Mouse (Mus musculus): ENCODE measurements around the gene Olfr1347.
"Not testable (repeated sequence)": the region's sequence is repeated elsewhere in the genome, so short reads cannot be mapped to it uniquely, and the experiment has no call there.

Olfr1347 gene

DNA sequence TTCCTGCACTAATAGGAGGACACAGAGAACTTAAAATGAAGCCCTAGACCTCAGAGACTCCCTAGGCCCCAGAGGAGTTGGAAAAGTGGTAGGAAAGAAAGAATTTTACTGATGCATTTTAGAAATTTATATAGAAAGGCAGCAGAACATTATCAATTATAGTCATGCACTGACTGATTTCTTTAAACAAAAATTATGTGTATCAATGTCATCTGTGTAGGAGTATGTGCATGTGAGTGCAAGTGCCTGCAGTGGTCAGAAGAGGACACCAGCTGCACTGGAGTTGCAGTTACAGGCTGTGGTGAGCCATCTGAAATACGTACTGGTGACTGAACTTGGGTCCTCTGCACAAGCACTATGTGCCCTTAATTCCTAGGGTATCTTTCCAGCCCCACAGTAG is at the start of gene Olfr1347:
TSS of gene Olfr1347 (minus strand) at position 101 of the 400 bp plus-strand sequence.
- ATAC-seq (ENCODE audit: insufficient number of reproducible peaks, low FRiP score, low TSS enrichment) = no peak

DNA sequence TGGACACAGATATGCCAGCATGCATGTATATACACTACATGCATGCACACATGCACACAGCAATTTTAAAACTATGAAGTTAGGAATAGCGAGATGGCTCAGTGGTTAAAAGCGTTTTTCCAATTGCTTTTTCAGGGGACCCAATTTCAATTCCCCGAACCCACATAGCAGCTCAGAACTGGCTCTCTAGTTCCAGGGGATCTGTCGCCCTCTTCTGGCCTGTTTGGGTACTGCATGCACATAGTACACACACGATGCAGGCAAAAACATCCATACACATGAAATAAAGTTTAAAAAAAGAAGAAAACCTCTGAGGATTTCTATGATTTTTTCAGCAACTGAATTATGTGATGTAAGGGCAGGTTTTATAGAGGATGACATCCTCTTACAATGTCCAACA is 26.6 kb upstream of the Olfr1347 start:
- no peak for ATAC-seq (ENCODE audit: insufficient number of reproducible peaks, low FRiP score, low TSS enrichment)

- ATAC-seq (ENCODE audit: insufficient number of reproducible peaks, low FRiP score, low TSS enrichment) = no peak
Observed at GRCm38 (mm10) chr7:6525001-6525400, 25.4 kb upstream of the Olfr1347 start.

GRCm38 (mm10) chr7:6522850-6523249 is 23.3 kb upstream of the Olfr1347 start, which contains the start of gene Olfr1349:
Gene Olfr1349, minus strand, starts transcription at chr7:6522950.
- no peak for ATAC-seq (ENCODE audit: insufficient number of reproducible peaks, low FRiP score, low TSS enrichment)

- ATAC-seq (ENCODE audit: insufficient number of reproducible peaks, low FRiP score, low TSS enrichment) = no peak
Observed at GRCm38 (mm10) chr7:6521666-6522065, 22.1 kb upstream of the Olfr1347 start.

- ATAC-seq (ENCODE audit: insufficient number of reproducible peaks, low FRiP score, low TSS enrichment) = no peak
Observed at GRCm38 (mm10) chr7:6508648-6509047, 9.1 kb upstream of the Olfr1347 start, which contains the start of gene Olfr1348. Gene Olfr1348, minus strand, starts transcription at chr7:6508748.

DNA sequence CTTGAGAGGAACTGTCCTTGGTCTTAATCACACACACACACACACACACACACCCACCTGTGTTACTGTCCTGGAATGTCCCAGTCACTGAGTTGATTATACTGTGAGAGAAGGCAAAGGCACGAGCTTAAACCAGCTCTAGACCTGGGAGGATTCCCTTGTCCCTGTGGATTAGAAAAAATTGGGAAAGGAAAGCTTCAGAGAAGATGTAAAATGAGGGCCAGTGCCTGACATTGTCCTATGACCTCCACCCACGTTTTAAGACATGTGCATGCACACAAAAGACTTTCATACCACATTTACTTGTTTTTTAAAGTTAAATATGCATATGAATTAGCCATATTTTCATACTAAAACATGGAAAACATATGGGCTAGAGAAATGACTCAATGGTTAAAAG is 12.7 kb downstream of the Olfr1347 start, which contains the start of gene Olfr5:
TSS of gene Olfr5 (minus strand) at position 101 of the 400 bp plus-strand sequence.
- ATAC-seq (ENCODE audit: insufficient number of reproducible peaks, low FRiP score, low TSS enrichment) = no peak

GRCm38 (mm10) chr7:6477633-6478032 is 21.9 kb downstream of the Olfr1347 start:
- ATAC-seq (ENCODE audit: insufficient number of reproducible peaks, low FRiP score, low TSS enrichment) = not testable (repeated sequence)

DNA sequence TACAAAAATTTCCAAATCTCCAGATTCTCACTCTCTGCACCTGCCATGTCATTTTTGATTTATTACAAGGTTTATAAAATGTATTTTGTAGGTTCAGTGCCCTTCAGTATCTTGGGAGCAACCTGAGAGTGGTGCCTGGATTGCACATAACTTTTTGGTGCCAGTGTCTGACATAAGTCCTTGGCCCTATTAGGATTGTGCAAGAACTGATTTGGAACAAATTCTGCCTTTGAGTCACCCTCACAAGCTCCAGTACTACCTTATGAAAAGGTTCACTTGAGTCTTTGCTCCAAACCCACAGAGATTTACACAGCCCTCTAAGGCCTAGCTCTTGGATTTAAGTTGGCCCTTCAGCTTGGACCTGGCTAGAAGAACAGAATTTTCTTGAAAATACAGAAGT is 32.6 kb downstream of the Olfr1347 start, which contains the start of gene Olfr1346:
TSS of gene Olfr1346 (plus strand) at position 151 of the 400 bp plus-strand sequence.
- ATAC-seq (ENCODE audit: insufficient number of reproducible peaks, low FRiP score, low TSS enrichment) = no peak

DNA sequence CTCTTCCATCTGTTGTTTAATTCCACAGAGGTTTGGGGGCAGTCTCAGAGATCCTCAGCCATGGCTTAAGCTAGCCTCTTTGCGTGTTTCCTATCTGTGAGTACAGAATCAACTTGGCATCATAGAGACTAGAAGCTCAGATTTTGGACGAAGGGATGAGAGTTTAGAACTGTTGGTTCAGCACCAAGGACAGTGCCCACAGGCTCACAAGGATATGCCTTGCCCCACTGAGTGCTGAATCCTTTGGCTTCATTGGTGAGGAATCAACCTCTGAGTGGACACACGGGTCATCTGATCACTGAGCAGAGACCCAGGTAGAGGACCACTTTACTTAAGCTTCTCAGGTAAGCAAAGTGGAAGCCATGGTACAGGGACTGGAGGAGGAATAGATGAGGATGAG is 43.2 kb downstream of the Olfr1347 start:
- ATAC-seq (ENCODE audit: insufficient number of reproducible peaks, low FRiP score, low TSS enrichment) = no peak

GRCm38 (mm10) chr7:6455868-6456267 is 43.7 kb downstream of the Olfr1347 start, which contains the start of gene Olfr1336:
Gene Olfr1336, plus strand, starts transcription at chr7:6456168.
- ATAC-seq (ENCODE audit: insufficient number of reproducible peaks, low FRiP score, low TSS enrichment) = no peak

DNA sequence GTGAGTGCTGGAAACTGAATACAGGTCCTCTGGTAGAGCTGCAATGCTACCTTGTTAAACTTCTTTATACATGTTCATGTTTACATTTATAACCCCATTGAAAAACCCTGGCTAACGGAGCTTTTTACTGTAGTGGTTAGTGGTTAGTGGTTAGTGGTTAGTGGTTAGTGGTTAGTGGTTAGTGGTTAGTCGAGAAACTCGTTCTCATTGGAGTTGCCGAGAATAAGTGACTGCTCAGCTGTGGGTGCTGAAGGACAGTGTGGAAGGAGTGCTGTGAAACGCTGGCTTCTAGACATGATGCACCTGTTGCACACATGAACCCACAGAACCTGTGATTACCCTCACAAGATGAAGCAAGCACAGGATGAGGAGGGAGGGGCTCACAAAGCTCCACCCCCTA is 51.8 kb downstream of the Olfr1347 start:
- no peak for ATAC-seq (ENCODE audit: insufficient number of reproducible peaks, low FRiP score, low TSS enrichment)

- ATAC-seq (ENCODE audit: insufficient number of reproducible peaks, low FRiP score, low TSS enrichment) = no peak
Observed at GRCm38 (mm10) chr7:6441173-6441572, 58.4 kb downstream of the Olfr1347 start.

- no peak for ATAC-seq (ENCODE audit: insufficient number of reproducible peaks, low FRiP score, low TSS enrichment)
Observed at GRCm38 (mm10) chr7:6438388-6438787, 61.2 kb downstream of the Olfr1347 start, which contains the start of gene Olfr1344. Gene Olfr1344, plus strand, starts transcription at chr7:6438688.

All from cerebellum, adult (tissue).